Mouse (Mus musculus) CH12.LX (cell line): ENCODE results near the gene Filip1l. TPM values are rescaled to one million over a fixed set of nuclear protein-coding genes. Genes with fewer than 3 reads are reported as not detected.

Source experiments
- DNase-seq: peaks from one replicate; pipeline ENCODE4 v3.0.0-alpha.2; 2013; ENCODE audit errors: extremely low read depth
- H3K27ac ChIP-seq: 2 replicates; pipeline ENCODE4 v1.5.1; 2012; ENCODE audit warnings: low read depth, mild to moderate bottlenecking, control low read depth, moderate library complexity; ENCODE audit not compliant: insufficient read depth
- H3K27me3 ChIP-seq: replicated peaks from 2 replicates; pipeline ENCODE3; 2012; ENCODE audit warnings: inconsistent platforms
- H3K36me3 ChIP-seq, 2 experiments: replicated peaks in 1 of 2; 2 replicates each; pipeline versions ENCODE3 to v1.6.1; 2012; ENCODE audit warnings: inconsistent platforms in 1 of 2, low read length in 1 of 2, mild to moderate bottlenecking in 1 of 2, mixed read lengths in 1 of 2, moderate library complexity in 1 of 2; ENCODE audit not compliant: control insufficient read depth in 1 of 2, insufficient read depth in 1 of 2
- H3K4me1 ChIP-seq, 2 experiments: 2 replicates each; pipeline ENCODE4 v1.6.1; 2012; ENCODE audit warnings: inconsistent platforms in 1 of 2, moderate library complexity in 1 of 2; ENCODE audit not compliant: insufficient read depth in 2 of 2, control insufficient read depth in 1 of 2
- H3K4me2 ChIP-seq: 2 replicates; pipeline ENCODE4 v1.6.1; 2012; ENCODE audit warnings: low read depth, mild to moderate bottlenecking, control low read depth; ENCODE audit not compliant: poor library complexity, insufficient read depth, severe bottlenecking
- H3K4me3 ChIP-seq, 3 experiments: fragments of 150-350 bp in 1 of 3; sonication (generic) in 1 of 3; replicated peaks in 1 of 3; 2 replicates each; pipeline versions ENCODE3 to v1.5.1; 2011 to 2012; ENCODE audit warnings: low read depth in 2 of 3, low read length in 2 of 3, mild to moderate bottlenecking in 2 of 3, moderate library complexity in 2 of 3, control low read depth in 1 of 3, improper control_type of control experiment in 1 of 3, inconsistent platforms in 1 of 3, mixed read lengths in 1 of 3; ENCODE audit not compliant: poor library complexity in 1 of 3
- H3K79me2 ChIP-seq: replicated peaks from 2 replicates; pipeline ENCODE4 v1.6.1; 2012; ENCODE audit warnings: mild to moderate bottlenecking, moderate library complexity; ENCODE audit not compliant: control insufficient read depth, poor library complexity, insufficient read depth, severe bottlenecking; ENCODE audit errors: extremely low read depth
- H3K9ac ChIP-seq: 2 replicates; pipeline ENCODE4 v1.6.1; 2012; ENCODE audit warnings: low read depth, mild to moderate bottlenecking, control low read depth, moderate library complexity; ENCODE audit not compliant: insufficient read depth
- H3K9me3 ChIP-seq: replicated peaks from 2 replicates; pipeline ENCODE3; 2012; ENCODE audit warnings: low read length, inconsistent platforms, mixed read lengths
- CHD2 ChIP-seq: IDR thresholded peaks from 2 replicates; pipeline ENCODE4 v1.6.1; 2011; ENCODE audit warnings: low read length, improper control_type of control experiment
- ELF1 ChIP-seq: IDR thresholded peaks from 2 replicates; pipeline ENCODE4 v1.6.1; 2014; ENCODE audit warnings: low read depth, mild to moderate bottlenecking, inconsistent platforms, low read length, improper control_type of control experiment
- ETS1 ChIP-seq: conservative IDR thresholded peaks from 2 replicates; pipeline ENCODE4 v1.6.1; 2012; ENCODE audit warnings: low read depth, mild to moderate bottlenecking, inconsistent platforms, low read length, improper control_type of control experiment, moderate library complexity
- GABPA ChIP-seq: IDR thresholded peaks from 2 replicates; pipeline ENCODE4 v1.6.1; 2012; ENCODE audit warnings: low read depth, low read length, improper control_type of control experiment, inconsistent platforms; ENCODE audit not compliant: insufficient replicate concordance
- HCFC1 ChIP-seq: IDR thresholded peaks from 2 replicates; pipeline ENCODE4 v1.6.1; 2012; ENCODE audit warnings: low read depth, mild to moderate bottlenecking, inconsistent platforms, low read length, improper control_type of control experiment
- IRF4 ChIP-seq: IDR thresholded peaks from 2 replicates; pipeline ENCODE4 v1.6.1; 2014; ENCODE audit warnings: low read depth, mild to moderate bottlenecking, inconsistent platforms, low read length, improper control_type of control experiment
- JUN ChIP-seq: IDR thresholded peaks from 2 replicates; pipeline ENCODE4 v1.6.1; 2011; ENCODE audit warnings: low read depth, mild to moderate bottlenecking, low read length, improper control_type of control experiment, moderate library complexity; ENCODE audit not compliant: insufficient read depth
- JUND ChIP-seq: conservative IDR thresholded peaks from 2 replicates; pipeline ENCODE4 v1.6.1; 2011; ENCODE audit warnings: low read depth, low read length, improper control_type of control experiment
- MAZ ChIP-seq: IDR thresholded peaks from 2 replicates; pipeline ENCODE4 v1.6.1; 2012; ENCODE audit warnings: low read depth, mild to moderate bottlenecking, inconsistent platforms, low read length, improper control_type of control experiment, moderate library complexity
- MEF2A ChIP-seq: IDR thresholded peaks from 2 replicates; pipeline ENCODE4 v1.6.1; 2014; ENCODE audit warnings: low read depth, mild to moderate bottlenecking, inconsistent platforms, low read length, improper control_type of control experiment, borderline replicate concordance
- MYC ChIP-seq: IDR thresholded peaks from 2 replicates; pipeline ENCODE4 v1.6.1; 2011; ENCODE audit warnings: low read depth, mild to moderate bottlenecking, improper control_type of control experiment, low read length
- NELFE ChIP-seq: IDR thresholded peaks from 2 replicates; pipeline ENCODE4 v1.6.1; 2011; ENCODE audit warnings: low read depth, low read length, improper control_type of control experiment
- NRF1 ChIP-seq: IDR thresholded peaks from 2 replicates; pipeline ENCODE4 v1.6.1; 2014; ENCODE audit warnings: low read depth, mild to moderate bottlenecking, inconsistent platforms, low read length, improper control_type of control experiment, moderate library complexity
- PAX5 ChIP-seq: IDR thresholded peaks from 2 replicates; pipeline ENCODE4 v1.6.1; 2012; ENCODE audit warnings: low read length, inconsistent platforms, mixed read lengths
- POLR2A ChIP-seq: IDR thresholded peaks from 2 replicates; pipeline ENCODE4 v1.6.1; 2011; ENCODE audit warnings: low read depth, mild to moderate bottlenecking, improper control_type of control experiment, low read length
- POLR2AphosphoS2 ChIP-seq: IDR thresholded peaks from 2 replicates; pipeline ENCODE4 v1.6.1; 2011; ENCODE audit warnings: low read depth, low read length, improper control_type of control experiment
- SMC3 ChIP-seq: IDR thresholded peaks from 2 replicates; pipeline ENCODE4 v1.6.1; 2011; ENCODE audit warnings: low read depth, low read length, improper control_type of control experiment
- TCF12 ChIP-seq: IDR thresholded peaks from 2 replicates; pipeline ENCODE4 v1.6.1; 2014; ENCODE audit warnings: low read depth, mild to moderate bottlenecking, inconsistent platforms, low read length, improper control_type of control experiment
- UBTF ChIP-seq: IDR thresholded peaks from 2 replicates; pipeline ENCODE4 v1.6.1; 2012; ENCODE audit warnings: low read depth, mild to moderate bottlenecking, inconsistent platforms, low read length, improper control_type of control experiment, moderate library complexity
- USF1 ChIP-seq: IDR thresholded peaks from 2 replicates; pipeline ENCODE4 v1.6.1; 2014; ENCODE audit warnings: low read depth, mild to moderate bottlenecking, inconsistent platforms, low read length, improper control_type of control experiment
- USF2 ChIP-seq: conservative IDR thresholded peaks from 2 replicates; pipeline ENCODE4 v1.6.1; 2011; ENCODE audit warnings: low read depth, low read length, improper control_type of control experiment
- ZMIZ1 ChIP-seq: IDR thresholded peaks from 2 replicates; pipeline ENCODE4 v1.6.1; 2012; ENCODE audit warnings: low read depth, mild to moderate bottlenecking, inconsistent platforms, low read length, improper control_type of control experiment
- ZNF384 ChIP-seq: IDR thresholded peaks from 2 replicates; pipeline ENCODE4 v1.6.1; 2012; ENCODE audit warnings: low read depth, low read length, improper control_type of control experiment, inconsistent platforms
- dilution Hi-C: fragments of 300-500 bp; cut with MboI; formaldehyde crosslinking; loops from 2 replicates; pipeline ENCODE4 v1.14.3; 2020; ENCODE audit warnings: low sequenced_read_pairs; ENCODE audit not compliant: extremely low pct_unique_long_range_greater_than_20kb, extremely low pct_ligation_motif_present
- in situ Hi-C: fragments of 300-500 bp; cut with MboI; formaldehyde crosslinking; loops from 3 replicates; pipeline ENCODE4 v1.14.3; 2019; ENCODE audit warnings: low sequenced_read_pairs, low pct_ligation_motif_present, low pct_unique_long_range_greater_than_20kb, mixed read lengths
- polyA plus RNA-seq: library from polyadenylated mRNA; unstranded; fragments of >175 nt; gene quantifications from 2 replicates; pipeline ENCODE4 v1.2.1, GENCODE M21; 2012; ENCODE audit warnings: low read depth; ENCODE audit not compliant: insufficient read length
- total RNA-seq, 2 experiments: library from RNA; depleted of rRNA; stranded (reverse); fragments of 300-350 nt in 1 of 2; fragments of >200 nt in 1 of 2; gene quantifications; 2 replicates each; pipeline ENCODE4 v1.2.3; 2012 to 2014

Filip1l gene
- total and polyA plus RNA-seq, 3 experiments, result 2.1 to 17.6 (median 5.7) TPM

DNA sequence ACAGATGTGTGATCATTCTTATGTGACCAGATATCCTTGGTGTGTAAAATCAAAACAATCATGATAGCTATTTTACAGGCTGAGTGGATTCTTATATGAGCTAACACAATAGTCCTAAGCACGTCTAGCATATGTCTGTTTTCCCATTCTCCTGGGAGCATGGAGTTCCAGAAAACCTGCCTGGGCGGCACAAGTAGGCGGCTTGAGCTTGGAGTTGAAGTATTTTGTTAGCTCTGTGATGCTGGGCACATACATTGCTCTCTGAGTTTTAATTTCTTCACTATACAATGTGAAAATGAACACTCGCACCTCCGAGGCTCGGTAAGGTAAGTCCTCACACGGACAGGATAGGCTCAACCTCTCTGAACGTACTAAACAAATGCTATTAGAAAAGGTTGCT, 137.8 kb downstream of the Filip1l start:
- no peak for DNase-seq
- in situ Hi-C loops, result no loop called here
- Histone ChIP-seq H3K27ac (no peak overlapping the region), H3K4me3 (no peak overlapping the region), H3K36me3 (no peaks in the 10 kb centered on the region), H3K79me2 (no peaks in the 10 kb centered on the region), H3K9ac (no peak overlapping the region), H3K9me3 (no peaks in the 10 kb centered on the region), H3K27me3 (no peaks in the 10 kb centered on the region), H3K4me1 (peaks cover 0 to 9% of the 10 kb centered on the region in 2 experiments; a peak in 1 of 4 replicates), H3K4me2 (no peak overlapping the region)
- dilution Hi-C loops, result no loop called here
- TF ChIP-seq PAX5 (no peak), USF1 (no peak), NELFE (no peak), ZMIZ1 (no peak), MEF2A (no peak), MAZ (no peak)

DNA sequence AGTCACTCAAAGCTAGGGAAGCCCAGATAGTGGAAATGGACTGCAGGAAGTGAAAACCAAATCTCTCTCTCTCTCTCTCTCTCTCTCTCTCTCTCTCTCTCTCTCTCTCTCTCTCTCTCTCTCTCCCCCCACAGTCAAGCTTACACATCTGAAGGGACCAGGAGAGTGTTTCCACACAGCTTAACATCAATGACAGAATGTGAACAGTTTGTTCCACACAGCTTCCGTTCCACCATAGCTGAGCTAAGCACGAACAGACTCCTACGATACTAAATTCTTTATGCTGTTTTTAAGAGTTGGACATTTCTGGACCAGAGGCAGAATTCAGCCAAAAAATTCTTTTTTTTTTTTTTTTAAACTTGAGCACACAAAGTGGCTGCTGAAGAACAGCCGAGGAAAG, 139.0 kb downstream of the Filip1l start:
- no peaks in the 10 kb centered on the region for H3K27me3 ChIP-seq
- no peaks in the 10 kb centered on the region for H3K9me3 ChIP-seq
- H3K36me3 ChIP-seq, result no peaks in the 10 kb centered on the region
- no peak for DNase-seq
- no peak overlapping the region for H3K4me3 ChIP-seq
- no peak overlapping the region for H3K9ac ChIP-seq
- no peak for TF ChIP-seq NRF1
- no peak for TF ChIP-seq SMC3
- no peak for TF ChIP-seq NELFE
- TF ChIP-seq HCFC1, result no peak
- TF ChIP-seq USF2, result no peak
- TF ChIP-seq IRF4, result no peak
- no peak for TF ChIP-seq JUN
- no peak for TF ChIP-seq CHD2
- no peak for TF ChIP-seq ZNF384
- no peak for TF ChIP-seq ETS1
- no peak for TF ChIP-seq POLR2A
- no peak for TF ChIP-seq ELF1
- no peak for TF ChIP-seq POLR2AphosphoS2
- no peak for TF ChIP-seq GABPA
- no peak for TF ChIP-seq UBTF
- TF ChIP-seq TCF12, result no peak
- no peak for TF ChIP-seq JUND
- TF ChIP-seq MYC, result no peak
- no peak for TF ChIP-seq MEF2A
- H3K27ac ChIP-seq, result no peak overlapping the region
- peaks cover 0 to 7% of the 10 kb centered on the region in 2 experiments; a peak in 1 of 4 replicates for H3K4me1 ChIP-seq
- in situ Hi-C loops, result no loop called here
- no peaks in the 10 kb centered on the region for H3K79me2 ChIP-seq
- H3K4me2 ChIP-seq, result no peak overlapping the region
- dilution Hi-C loops, result no loop called here
